Mouse (Mus musculus) neural tube, embryonic 13.5 days (tissue): Measurements from ENCODE around the gene 4933405L10Rik. TPM values are rescaled to one million over a fixed set of nuclear protein-coding genes. Genes with fewer than 3 reads are reported as not detected.

Experiments used
- ATAC-seq: fragments of 200-750 bp; cut with Nextera tagmentation; 2 replicates; pipeline ENCODE4 v1.8.0; 2017; ENCODE audit warnings: low read depth, mild to moderate bottlenecking, moderate TSS enrichment, moderate library complexity
- H3K27ac ChIP-seq: fragments of 300-500 bp; sonication (generic); replicated peaks from 2 replicates; pipeline ENCODE4 v1.5.1; 2015; ENCODE audit warnings: moderate library complexity, mild to moderate bottlenecking, inconsistent platforms
- H3K27me3 ChIP-seq: fragments of 300-500 bp; sonication (generic); 2 replicates; pipeline ENCODE4 v1.6.1; 2015; ENCODE audit warnings: mild to moderate bottlenecking, inconsistent platforms
- H3K36me3 ChIP-seq: fragments of 300-500 bp; sonication (generic); 2 replicates; pipeline ENCODE4 v1.6.1; 2015; ENCODE audit warnings: mild to moderate bottlenecking, inconsistent platforms
- H3K4me1 ChIP-seq: fragments of 300-500 bp; sonication (generic); replicated peaks from 2 replicates; pipeline ENCODE4 v1.6.1; 2015; ENCODE audit warnings: inconsistent platforms
- H3K4me2 ChIP-seq: fragments of 300-500 bp; sonication (generic); 2 replicates; pipeline ENCODE4 v1.6.1; 2015; ENCODE audit warnings: inconsistent platforms, mild to moderate bottlenecking, moderate library complexity
- H3K4me3 ChIP-seq: fragments of 300-500 bp; sonication (generic); 2 replicates; pipeline ENCODE4 v1.5.1; 2015; ENCODE audit warnings: mild to moderate bottlenecking, inconsistent platforms
- H3K9ac ChIP-seq: fragments of 300-500 bp; sonication (generic); 2 replicates; pipeline ENCODE4 v1.6.1; 2015; ENCODE audit warnings: moderate library complexity, mild to moderate bottlenecking, inconsistent platforms
- H3K9me3 ChIP-seq: fragments of 300-500 bp; sonication (generic); 2 replicates; pipeline ENCODE4 v1.6.1; 2016; ENCODE audit warnings: inconsistent platforms
- WGBS: fragments of 180-500 bp; shearing (Covaris S2); methylation state at CpG from one replicate; pipeline ENCODE4 v1.1.7; 2015; 5-methylcytosine and 5-hydroxymethylcytosine counted together
- polyA plus RNA-seq: library from polyadenylated mRNA; unstranded; fragments of >200 nt; fragmentation: Nextera tagmentation; extraction: Ambion mirVana; gene quantifications from 2 replicates; pipeline ENCODE4 v1.2.1, GENCODE M21; 2015

4933405L10Rik gene
- not detected in 2 replicates for polyA plus RNA-seq

GRCm38 (mm10) chr8:105707498-105708403 lies at the start of gene 4933405L10Rik, which contains the start of gene Enkd1:
TSS of gene 4933405L10Rik (plus strand) at chr8:105707655.
TSS of gene Enkd1 (minus strand) at chr8:105708210.
- peak; percentile 69 for ATAC-seq
- peaks cover 16% of the 10 kb centered on the region for H3K36me3 ChIP-seq
- peaks cover 20% of the 10 kb centered on the region for H3K4me1 ChIP-seq
- under 1% methylated on average over 55 of the region's 55 CpGs for WGBS
- H3K9me3 ChIP-seq = no peaks in the 10 kb centered on the region
- no peak within 1 kb of the TSS for H3K27ac ChIP-seq
- H3K9ac ChIP-seq = peak within 1 kb of the TSS; percentile 71
- H3K4me3 ChIP-seq = peak within 1 kb of the TSS; percentile 52
- peak within 1 kb of the TSS; percentile 97 for H3K4me2 ChIP-seq
- H3K27me3 ChIP-seq = no peaks in the 10 kb centered on the region

GRCm38 (mm10) chr8:105661167-105661566 lies 46.3 kb upstream of the 4933405L10Rik start:
- 82% methylated on average over 3 of the region's 3 CpGs for WGBS
- H3K4me2 ChIP-seq = no peak overlapping the region
- H3K27ac ChIP-seq = no peak overlapping the region
- ATAC-seq = no peak
- H3K4me3 ChIP-seq = no peak overlapping the region
- no peaks in the 10 kb centered on the region for H3K9me3 ChIP-seq
- no peak overlapping the region for H3K9ac ChIP-seq
- no peaks in the 10 kb centered on the region; the same call in 1 of the 2 replicates for H3K4me1 ChIP-seq
- H3K27me3 ChIP-seq = no peaks in the 10 kb centered on the region
- peaks cover 26% of the 10 kb centered on the region for H3K36me3 ChIP-seq

GRCm38 (mm10) chr8:105677891-105678290 lies 29.6 kb upstream of the 4933405L10Rik start:
- H3K4me1 ChIP-seq = no peaks in the 10 kb centered on the region
- no peak overlapping the region for H3K4me3 ChIP-seq
- H3K36me3 ChIP-seq = peaks cover 94% of the 10 kb centered on the region
- no peaks in the 10 kb centered on the region for H3K9me3 ChIP-seq
- no peak overlapping the region for H3K27ac ChIP-seq
- no peaks in the 10 kb centered on the region for H3K27me3 ChIP-seq
- H3K9ac ChIP-seq = no peak overlapping the region
- WGBS = 91% methylated on average over 1 of the region's 1 CpGs
- no peak overlapping the region for H3K4me2 ChIP-seq
- ATAC-seq = no peak

GRCm38 (mm10) chr8:105685325-105685724 lies 22.1 kb upstream of the 4933405L10Rik start:
- Histone ChIP-seq H3K27ac (no peak overlapping the region), H3K4me1 (peaks cover 7% of the 10 kb centered on the region; the same call in 1 of the 2 replicates), H3K9me3 (no peaks in the 10 kb centered on the region), H3K27me3 (no peaks in the 10 kb centered on the region), H3K4me2 (no peak overlapping the region), H3K36me3 (peaks cover 43% of the 10 kb centered on the region), H3K9ac (no peak overlapping the region), H3K4me3 (no peak overlapping the region)
- WGBS = 81% methylated on average over 7 of the region's 7 CpGs
- ATAC-seq = no peak

GRCm38 (mm10) chr8:105685796-105686308 lies 21.6 kb upstream of the 4933405L10Rik start, which contains the start of gene Carmil2:
TSS of gene Carmil2 (plus strand) at chr8:105686274.
- Histone ChIP-seq H3K9ac (peak within 1 kb of the TSS; percentile 8; the same call in 1 of the 2 replicates), H3K9me3 (no peaks in the 10 kb centered on the region), H3K4me2 (0 out of 2 replicates have a peak within 1 kb of the TSS, but pooled peaks have one; percentile 7), H3K27ac (no peak within 1 kb of the TSS), H3K4me3 (no peak within 1 kb of the TSS), H3K36me3 (peaks cover 37% of the 10 kb centered on the region), H3K4me1 (peaks cover 7% of the 10 kb centered on the region; the same call in 1 of the 2 replicates), H3K27me3 (no peaks in the 10 kb centered on the region)
- 16% methylated on average over 26 of the region's 26 CpGs for WGBS
- peak; percentile 48 for ATAC-seq

- ATAC-seq = no peak
- Histone ChIP-seq H3K4me3 (no peak overlapping the region), H3K36me3 (peaks cover 30% of the 10 kb centered on the region), H3K4me2 (no peak overlapping the region), H3K4me1 (peaks cover 7% of the 10 kb centered on the region; the same call in 1 of the 2 replicates), H3K27ac (no peak overlapping the region), H3K9ac (no peak overlapping the region), H3K27me3 (no peaks in the 10 kb centered on the region), H3K9me3 (no peaks in the 10 kb centered on the region)
- WGBS = 65% methylated on average over 6 of the region's 6 CpGs
Measured at GRCm38 (mm10) chr8:105686551-105686950, 20.9 kb upstream of the 4933405L10Rik start.

GRCm38 (mm10) chr8:105687512-105687911 lies 19.9 kb upstream of the 4933405L10Rik start:
- H3K27ac ChIP-seq = no peak overlapping the region
- H3K36me3 ChIP-seq = peaks cover 21% of the 10 kb centered on the region
- no peaks in the 10 kb centered on the region for H3K27me3 ChIP-seq
- ATAC-seq = no peak
- no peak overlapping the region for H3K4me3 ChIP-seq
- peaks cover 7% of the 10 kb centered on the region; the same call in 1 of the 2 replicates for H3K4me1 ChIP-seq
- WGBS = 71% methylated on average over 8 of the region's 8 CpGs
- no peaks in the 10 kb centered on the region for H3K9me3 ChIP-seq
- no peak overlapping the region for H3K4me2 ChIP-seq
- no peak overlapping the region for H3K9ac ChIP-seq

GRCm38 (mm10) chr8:105688242-105688752 lies 19.2 kb upstream of the 4933405L10Rik start:
- no peaks in the 10 kb centered on the region for H3K9me3 ChIP-seq
- no peak overlapping the region for H3K4me3 ChIP-seq
- H3K4me1 ChIP-seq = peaks cover 7% of the 10 kb centered on the region; the same call in 1 of the 2 replicates
- no peak overlapping the region for H3K4me2 ChIP-seq
- peaks cover 17% of the 10 kb centered on the region for H3K36me3 ChIP-seq
- WGBS = 75% methylated on average over 14 of the region's 14 CpGs
- ATAC-seq = no peak
- no peaks in the 10 kb centered on the region for H3K27me3 ChIP-seq
- no peak overlapping the region for H3K9ac ChIP-seq
- H3K27ac ChIP-seq = no peak overlapping the region

GRCm38 (mm10) chr8:105689256-105689982 lies 18.0 kb upstream of the 4933405L10Rik start:
- no peak overlapping the region for H3K9ac ChIP-seq
- H3K4me2 ChIP-seq = no peak overlapping the region
- peaks cover 5% of the 10 kb centered on the region; the same call in 1 of the 2 replicates for H3K36me3 ChIP-seq
- no peak overlapping the region for H3K4me3 ChIP-seq
- H3K9me3 ChIP-seq = no peaks in the 10 kb centered on the region
- H3K27me3 ChIP-seq = no peaks in the 10 kb centered on the region
- no peak for ATAC-seq
- 67% methylated on average over 35 of the region's 35 CpGs for WGBS
- peaks cover 15% of the 10 kb centered on the region for H3K4me1 ChIP-seq
- no peak overlapping the region for H3K27ac ChIP-seq

- WGBS = 88% methylated on average over 9 of the region's 9 CpGs
- no peak overlapping the region for H3K9ac ChIP-seq
- no peaks in the 10 kb centered on the region for H3K27me3 ChIP-seq
- ATAC-seq = no peak
- H3K4me3 ChIP-seq = no peak overlapping the region
- H3K9me3 ChIP-seq = no peaks in the 10 kb centered on the region
- peaks cover 20% of the 10 kb centered on the region for H3K4me1 ChIP-seq
- 0 out of 2 replicates have a peak, but pooled peaks cover 4% of the 10 kb centered on the region for H3K36me3 ChIP-seq
- H3K4me2 ChIP-seq = no peak overlapping the region
- no peak overlapping the region for H3K27ac ChIP-seq
Measured at GRCm38 (mm10) chr8:105689983-105690360, 17.5 kb upstream of the 4933405L10Rik start.

- Histone ChIP-seq H3K9ac (no peak overlapping the region), H3K27me3 (no peaks in the 10 kb centered on the region), H3K4me2 (no peak overlapping the region), H3K4me3 (no peak overlapping the region), H3K9me3 (no peaks in the 10 kb centered on the region), H3K4me1 (peaks cover 25% of the 10 kb centered on the region), H3K36me3 (peaks cover 12% of the 10 kb centered on the region), H3K27ac (no peak overlapping the region)
- 87% methylated on average over 14 of the region's 14 CpGs for WGBS
- ATAC-seq = no peak
Measured at GRCm38 (mm10) chr8:105690978-105691377, 16.5 kb upstream of the 4933405L10Rik start.
